Mouse (Mus musculus) hindbrain, embryonic 10.5 days (tissue): ENCODE results near the gene Krt87. TPM values are rescaled to one million over a fixed set of nuclear protein-coding genes. Genes with fewer than 3 reads are reported as not detected.

Source experiments
- DNase-seq: peaks from one replicate; pipeline ENCODE4 v3.0.0-alpha.2; 2017; ENCODE audit warnings: low spot score
- H3K27ac ChIP-seq: fragments of 300-500 bp; sonication (generic); 2 replicates; pipeline ENCODE4 v1.5.1; 2016; ENCODE audit warnings: mild to moderate bottlenecking, moderate library complexity
- H3K27me3 ChIP-seq: fragments of 300-500 bp; sonication (generic); 2 replicates; pipeline ENCODE4 v1.6.1; 2016; ENCODE audit warnings: mild to moderate bottlenecking; ENCODE audit not compliant: poor library complexity, insufficient read depth, severe bottlenecking
- H3K36me3 ChIP-seq: fragments of 300-500 bp; sonication (generic); 2 replicates; pipeline ENCODE4 v1.6.1; 2016; ENCODE audit warnings: mild to moderate bottlenecking, moderate library complexity
- H3K4me1 ChIP-seq: fragments of 300-500 bp; sonication (generic); replicated peaks from 2 replicates; pipeline ENCODE4 v1.6.1; 2016; ENCODE audit warnings: mild to moderate bottlenecking
- H3K4me3 ChIP-seq: fragments of 300-500 bp; sonication (generic); 2 replicates; pipeline ENCODE4 v1.5.1; 2016; ENCODE audit warnings: mild to moderate bottlenecking, moderate library complexity
- H3K9me3 ChIP-seq: fragments of 300-500 bp; sonication (generic); 2 replicates; pipeline ENCODE4 v1.6.1; 2016; ENCODE audit warnings: mild to moderate bottlenecking, moderate library complexity
- WGBS: fragments of 180-500 bp; shearing (Covaris S2); methylation state at CpG from one replicate; pipeline ENCODE4 v1.1.7; 2016; 5-methylcytosine and 5-hydroxymethylcytosine counted together
- polyA plus RNA-seq: library from polyadenylated mRNA; unstranded; fragments of >200 nt; fragmentation: Nextera tagmentation; extraction: Ambion mirVana; gene quantifications from 2 replicates; pipeline ENCODE4 v1.2.1, GENCODE M21; 2016

Krt87 gene
- polyA plus RNA-seq: 0.10 TPM in 1 of 2 replicates, not detected in the other

DNA sequence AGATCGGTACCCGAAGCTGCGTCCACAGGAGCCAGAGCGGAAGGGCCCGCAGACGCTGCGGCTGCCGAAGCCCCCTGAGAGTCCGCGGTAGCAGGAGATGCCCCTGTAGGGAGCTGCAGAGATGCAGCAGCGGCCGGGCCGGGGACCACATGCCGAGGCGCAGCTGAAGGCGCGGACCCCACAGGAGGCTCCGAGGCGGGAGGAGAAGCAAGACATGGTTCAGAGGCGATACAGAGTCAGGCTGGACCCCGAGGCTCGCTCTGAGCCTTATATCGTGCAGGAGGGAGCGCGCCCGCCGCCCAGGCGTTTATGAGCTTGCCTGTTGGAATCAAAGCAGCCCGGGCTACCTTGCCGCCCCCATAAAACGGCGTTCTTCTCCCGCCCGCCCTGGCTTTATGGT lies at the start of gene Krt87:
Krt87 (minus strand) TSS at position 250 of the 400 bp plus-strand sequence.
- no peaks in the 10 kb centered on the region for H3K36me3 ChIP-seq
- 3% methylated on average over 34 of the region's 34 CpGs for WGBS
- peak; percentile 30 for DNase-seq
- H3K27ac ChIP-seq: no peak within 1 kb of the TSS
- peak within 1 kb of the TSS; percentile 50 for H3K4me3 ChIP-seq
- no peaks in the 10 kb centered on the region for H3K9me3 ChIP-seq
- H3K4me1 ChIP-seq: peaks cover 10% of the 10 kb centered on the region
- H3K27me3 ChIP-seq: peaks cover 50% of the 10 kb centered on the region

DNA sequence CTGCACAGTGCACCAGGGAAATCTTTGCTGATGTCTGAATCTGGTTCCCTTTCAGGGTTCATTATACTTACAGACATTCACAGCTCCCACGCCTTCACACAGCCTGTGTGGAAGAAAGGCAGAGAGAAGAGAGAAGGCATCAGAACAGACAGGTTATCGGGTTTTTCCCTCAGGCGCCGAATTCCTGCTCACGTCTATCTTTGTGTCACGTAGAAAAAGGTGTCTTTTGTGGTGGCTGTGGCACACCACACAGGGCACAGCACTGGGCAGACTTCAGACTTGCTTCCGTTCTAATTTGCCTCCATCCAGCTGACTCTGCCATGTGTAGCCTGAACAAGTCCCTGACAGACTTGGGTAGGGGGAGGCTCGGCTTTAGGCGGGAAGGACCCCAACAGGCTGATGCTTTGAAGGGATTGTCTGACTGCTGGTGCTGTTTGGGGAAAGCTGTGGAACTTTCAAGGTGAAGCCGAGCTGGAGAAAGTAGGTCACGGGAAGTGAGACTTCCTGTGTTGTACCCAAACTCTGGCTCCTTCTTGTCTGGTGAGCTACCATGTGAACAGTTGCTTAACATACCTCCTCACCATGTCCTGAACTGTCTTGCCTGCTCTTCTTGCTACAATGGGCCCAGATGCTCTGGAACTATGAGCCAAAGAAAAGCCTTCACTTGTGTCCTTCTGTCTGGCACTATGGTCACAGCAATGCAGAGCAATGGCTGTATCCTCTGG lies 47.5 kb upstream of the Krt87 start:
- H3K36me3 ChIP-seq: no peaks in the 10 kb centered on the region
- H3K4me3 ChIP-seq: no peak overlapping the region
- no peaks in the 10 kb centered on the region for H3K27me3 ChIP-seq
- H3K27ac ChIP-seq: no peak overlapping the region
- no peaks in the 10 kb centered on the region for H3K9me3 ChIP-seq
- peaks cover 14% of the 10 kb centered on the region for H3K4me1 ChIP-seq
- DNase-seq: no peak
- 84% methylated on average over 11 of the region's 11 CpGs for WGBS

DNA sequence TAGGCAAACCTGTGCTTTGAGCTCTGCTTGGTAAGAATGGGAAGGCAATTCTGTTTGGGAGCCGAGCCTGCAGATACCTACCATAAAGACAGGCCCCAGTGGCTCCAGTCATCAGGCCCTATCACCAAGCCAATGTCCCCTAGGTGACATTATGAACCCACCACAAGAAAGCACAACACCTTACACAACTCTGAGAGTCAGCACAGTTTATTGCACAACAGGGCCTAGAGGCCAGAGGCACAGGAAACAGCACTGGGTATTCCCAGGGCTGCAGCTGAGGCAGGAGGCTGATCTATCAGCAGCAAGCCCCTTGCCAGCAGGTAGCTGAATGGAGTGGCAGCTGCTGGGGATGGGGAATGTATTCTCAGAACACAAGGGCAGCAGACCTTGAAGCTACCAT lies 46.3 kb upstream of the Krt87 start:
- H3K36me3 ChIP-seq: no peaks in the 10 kb centered on the region
- no peak overlapping the region for H3K4me3 ChIP-seq
- H3K4me1 ChIP-seq: peaks cover 13% of the 10 kb centered on the region
- no peak for DNase-seq
- no peaks in the 10 kb centered on the region for H3K9me3 ChIP-seq
- H3K27me3 ChIP-seq: peaks cover 5% of the 10 kb centered on the region; the same call in 1 of the 2 replicates
- WGBS: 84% methylated on average over 1 of the region's 1 CpGs
- no peak overlapping the region for H3K27ac ChIP-seq

DNA sequence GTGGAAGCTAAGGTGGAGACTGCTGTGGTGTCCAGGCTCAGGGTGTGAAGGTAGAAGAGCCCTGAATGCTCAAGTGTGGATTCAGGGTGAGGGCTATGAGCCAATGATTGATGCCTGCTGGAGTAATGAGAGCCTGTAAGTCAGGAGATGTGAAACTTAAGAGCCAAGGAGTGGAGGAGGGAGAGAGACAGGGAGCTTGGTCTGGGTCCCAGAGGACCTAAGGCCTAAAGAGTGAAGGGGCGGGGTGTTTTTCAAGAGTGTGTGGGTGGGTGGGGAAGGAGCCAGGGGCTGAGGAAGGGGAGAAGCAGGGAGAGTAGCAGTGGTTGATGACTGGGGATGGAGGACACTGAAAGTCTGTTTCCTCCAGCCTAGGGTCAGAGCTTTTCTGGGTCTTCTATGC lies 45.0 kb upstream of the Krt87 start:
- Histone ChIP-seq H3K27ac (no peak overlapping the region), H3K27me3 (peaks cover 17% of the 10 kb centered on the region; the same call in 1 of the 2 replicates), H3K4me1 (peaks cover 26% of the 10 kb centered on the region), H3K9me3 (no peaks in the 10 kb centered on the region), H3K36me3 (no peaks in the 10 kb centered on the region), H3K4me3 (no peak overlapping the region)
- no peak for DNase-seq
- WGBS: 83% methylated on average over 1 of the region's 1 CpGs

DNA sequence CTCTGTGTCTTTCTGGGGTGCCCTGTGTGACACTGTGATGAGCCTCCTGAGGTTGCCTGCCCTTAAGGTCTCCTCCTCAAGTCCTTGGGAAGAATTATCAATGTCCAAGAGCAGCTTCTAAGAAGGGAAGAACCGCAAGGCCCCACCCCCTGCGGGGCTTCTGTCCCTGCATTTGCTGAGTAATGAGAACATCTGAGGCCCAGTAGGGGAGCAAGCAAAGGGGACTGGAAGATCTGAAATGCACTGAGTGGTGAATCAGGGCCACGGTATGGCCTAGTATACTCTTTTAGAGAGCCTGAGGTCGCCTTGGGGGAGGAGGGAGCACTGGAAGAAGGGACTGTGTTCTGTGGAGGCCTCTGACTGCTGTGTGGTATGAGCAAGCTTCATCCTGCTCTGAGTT lies 43.5 kb upstream of the Krt87 start:
- Histone ChIP-seq H3K36me3 (no peaks in the 10 kb centered on the region), H3K9me3 (no peaks in the 10 kb centered on the region), H3K27ac (no peak overlapping the region), H3K4me3 (no peak overlapping the region), H3K4me1 (peaks cover 26% of the 10 kb centered on the region), H3K27me3 (peaks cover 31% of the 10 kb centered on the region)
- no peak for DNase-seq
- whole genome bisulfite sequencing: 37% methylated on average over 4 of the region's 4 CpGs

DNA sequence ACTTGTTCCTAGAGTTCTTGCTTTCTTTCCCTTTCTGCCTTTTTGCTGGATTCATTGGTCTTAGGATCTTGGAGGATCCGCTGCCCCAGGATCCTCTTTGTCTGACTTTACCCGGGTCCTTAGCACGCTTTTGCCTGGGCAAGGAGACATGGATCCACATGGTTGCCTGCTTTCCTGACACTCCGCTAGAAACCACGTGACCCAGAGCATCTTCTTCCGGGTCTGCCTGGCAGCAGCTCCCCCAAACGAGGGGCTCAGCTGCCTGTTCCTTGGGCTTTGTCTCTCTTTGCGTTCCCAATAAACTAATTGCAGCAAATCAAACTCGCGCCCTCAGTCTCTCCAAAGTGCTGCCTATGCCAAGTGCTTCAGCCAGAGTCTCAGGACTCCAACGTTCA lies 41.1 kb upstream of the Krt87 start:
- Histone ChIP-seq H3K27ac (peak overlapping the region; percentile 77), H3K4me3 (peak overlapping the region; percentile 50), H3K9me3 (no peaks in the 10 kb centered on the region), H3K27me3 (peaks cover 31% of the 10 kb centered on the region), H3K36me3 (no peaks in the 10 kb centered on the region), H3K4me1 (peaks cover 18% of the 10 kb centered on the region)
- peak; percentile 28 for DNase-seq
- WGBS: 37% methylated on average over 11 of the region's 11 CpGs

DNA sequence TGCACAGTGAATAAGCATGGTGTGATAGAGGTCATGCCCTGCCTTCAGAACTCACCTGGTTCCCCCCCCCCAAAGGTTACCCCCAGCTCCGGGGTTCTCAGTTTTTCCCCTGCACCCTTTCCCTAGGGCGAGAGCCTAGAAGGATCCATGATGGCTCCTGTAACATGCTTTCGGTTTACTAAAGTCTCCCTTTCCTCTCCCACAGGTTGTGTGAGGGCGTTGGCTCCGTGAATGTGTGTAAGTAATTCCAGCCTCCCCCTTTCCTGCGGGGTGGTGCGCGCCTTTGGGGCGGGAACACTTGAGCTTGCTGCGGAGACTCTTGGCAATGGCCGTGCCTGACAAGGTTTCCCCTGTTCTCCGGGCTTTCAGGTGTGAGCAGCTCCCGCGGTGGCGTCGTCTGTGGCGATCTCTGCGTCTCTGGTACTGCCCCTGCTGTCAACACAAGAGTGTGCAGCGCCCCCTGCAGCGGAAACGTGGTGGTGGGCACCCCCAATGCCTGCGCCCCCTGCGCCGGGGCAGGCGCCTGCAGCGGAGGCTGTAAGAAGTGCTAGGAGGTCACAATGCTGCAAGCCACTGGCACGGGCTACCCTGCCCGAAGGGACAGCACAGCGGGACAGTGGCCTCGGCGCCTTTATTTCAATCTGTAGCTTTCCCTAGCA lies 40.5 kb upstream of the Krt87 start:
- 12% methylated on average over 31 of the region's 31 CpGs for WGBS
- Histone ChIP-seq H3K4me3 (peak overlapping the region; percentile 50), H3K36me3 (no peaks in the 10 kb centered on the region), H3K9me3 (no peaks in the 10 kb centered on the region), H3K27me3 (peaks cover 31% of the 10 kb centered on the region), H3K4me1 (peaks cover 17% of the 10 kb centered on the region), H3K27ac (peak overlapping the region; percentile 77)
- DNase-seq: peak; percentile 72

DNA sequence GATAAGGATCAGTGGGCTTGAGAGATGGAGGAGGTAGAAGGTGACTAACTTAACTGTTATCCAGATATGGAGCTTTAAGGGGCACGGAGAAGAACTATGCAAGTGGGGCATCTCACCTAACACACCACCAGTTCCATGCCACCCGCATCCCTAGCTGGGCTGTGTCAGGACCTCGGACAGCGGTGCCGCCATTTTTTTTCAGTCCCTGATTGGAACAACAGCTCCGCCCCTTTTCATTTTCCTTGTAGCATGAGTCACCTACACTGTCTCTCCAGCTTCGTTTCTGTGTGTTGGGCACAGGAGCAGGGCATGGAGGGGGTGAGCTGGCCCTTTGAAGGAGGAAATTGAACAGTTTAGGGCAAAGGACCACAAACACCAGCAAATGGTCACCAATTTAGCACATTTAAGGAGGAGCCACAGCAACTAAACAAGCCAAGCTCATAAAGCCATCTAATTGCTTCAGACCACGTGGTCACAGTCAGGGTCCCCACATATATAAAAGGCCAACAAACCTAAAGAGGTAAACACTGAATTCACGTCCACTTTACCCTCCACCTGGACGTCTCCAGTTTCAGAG lies 34.4 kb upstream of the Krt87 start, which contains the start of gene Krt86:
Krt86 (plus strand) TSS at position 527 of the 577 bp plus-strand sequence.
- no peaks in the 10 kb centered on the region for H3K9me3 ChIP-seq
- H3K36me3 ChIP-seq: no peaks in the 10 kb centered on the region
- H3K4me3 ChIP-seq: no peak within 1 kb of the TSS
- WGBS: 42% methylated on average over 10 of the region's 10 CpGs
- DNase-seq: peak; percentile 53
- H3K27ac ChIP-seq: no peak within 1 kb of the TSS
- H3K4me1 ChIP-seq: no peaks in the 10 kb centered on the region
- H3K27me3 ChIP-seq: peaks cover 7% of the 10 kb centered on the region

DNA sequence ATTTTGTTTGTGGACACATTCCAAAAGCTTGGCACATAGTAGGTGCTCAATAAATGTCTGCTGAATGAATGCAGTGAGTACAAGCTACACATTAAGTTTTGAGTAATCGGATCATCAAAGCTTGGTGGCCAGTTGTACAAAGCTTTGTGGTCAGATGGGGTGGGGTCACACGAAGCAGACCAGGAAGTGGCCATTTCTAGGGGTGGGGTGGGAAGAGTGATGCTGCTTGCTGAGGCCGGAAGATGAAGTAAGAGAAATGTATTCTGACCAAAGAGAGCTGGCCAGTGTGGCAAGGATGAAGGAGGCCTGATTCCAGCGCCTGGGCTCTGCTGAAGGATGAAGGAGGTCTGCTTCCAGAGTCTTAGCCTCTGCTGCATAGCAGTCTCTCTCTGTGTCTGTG lies 30.5 kb upstream of the Krt87 start:
- WGBS: 87% methylated on average over 4 of the region's 4 CpGs
- DNase-seq: no peak
- Histone ChIP-seq H3K9me3 (no peaks in the 10 kb centered on the region), H3K4me1 (no peaks in the 10 kb centered on the region), H3K27me3 (no peaks in the 10 kb centered on the region), H3K4me3 (no peak overlapping the region), H3K36me3 (no peaks in the 10 kb centered on the region), H3K27ac (no peak overlapping the region)

DNA sequence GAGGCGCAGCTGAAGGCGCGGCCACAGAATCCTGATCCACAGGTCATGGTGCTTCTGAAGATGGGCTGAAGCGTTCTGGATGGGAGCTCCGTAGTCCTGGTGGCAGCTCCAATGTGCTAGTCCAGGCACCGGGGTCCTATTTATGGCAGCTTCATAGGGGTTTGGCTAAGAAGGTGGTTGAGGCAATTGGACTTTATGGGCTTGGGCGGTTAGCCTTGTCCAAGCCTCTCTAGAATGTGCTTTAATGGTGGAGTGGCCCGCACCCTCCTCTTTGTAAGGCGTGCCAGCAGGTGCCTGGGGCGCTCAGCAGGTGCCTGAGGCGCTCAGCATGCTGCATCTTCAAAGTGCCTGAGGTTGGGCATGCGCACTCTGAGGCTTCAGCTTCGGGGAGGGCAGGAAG lies 25.0 kb upstream of the Krt87 start, which contains the start of gene Krt81:
Krt81 (minus strand) TSS at position 101 of the 400 bp plus-strand sequence.
- no peaks in the 10 kb centered on the region for H3K9me3 ChIP-seq
- 86% methylated on average over 13 of the region's 13 CpGs for WGBS
- H3K27ac ChIP-seq: no peak within 1 kb of the TSS
- no peak for DNase-seq
- H3K27me3 ChIP-seq: 0 out of 2 replicates have a peak, but pooled peaks cover 2% of the 10 kb centered on the region
- no peaks in the 10 kb centered on the region for H3K36me3 ChIP-seq
- no peak within 1 kb of the TSS for H3K4me3 ChIP-seq
- H3K4me1 ChIP-seq: peaks cover 6% of the 10 kb centered on the region; the same call in 1 of the 2 replicates

DNA sequence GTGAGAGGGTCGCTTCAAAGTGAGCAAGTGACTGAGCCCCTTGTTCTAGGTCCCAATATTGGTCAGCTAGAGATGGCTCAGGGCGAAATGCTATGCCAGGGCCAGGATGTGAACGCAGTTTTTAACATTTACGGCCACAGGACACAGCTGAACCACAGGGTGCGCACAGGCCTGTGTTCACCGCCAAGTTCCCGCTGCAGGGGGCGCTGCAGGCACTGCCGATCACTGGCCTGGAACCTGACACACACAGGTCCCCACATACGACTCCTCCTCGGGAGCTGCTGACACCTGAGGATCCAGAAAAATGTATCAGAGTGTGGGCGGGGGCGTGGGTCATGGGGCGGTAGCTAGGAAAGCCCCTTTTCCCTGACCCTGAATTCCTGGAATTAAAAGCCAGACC lies 20.7 kb upstream of the Krt87 start:
- Histone ChIP-seq H3K27me3 (0 out of 2 replicates have a peak, but pooled peaks cover 2% of the 10 kb centered on the region), H3K4me1 (peaks cover 11% of the 10 kb centered on the region), H3K27ac (no peak overlapping the region), H3K36me3 (no peaks in the 10 kb centered on the region), H3K9me3 (peaks cover 4% of the 10 kb centered on the region; the same call in 1 of the 2 replicates), H3K4me3 (no peak overlapping the region)
- WGBS: 79% methylated on average over 14 of the region's 14 CpGs
- DNase-seq: peak; percentile 10

DNA sequence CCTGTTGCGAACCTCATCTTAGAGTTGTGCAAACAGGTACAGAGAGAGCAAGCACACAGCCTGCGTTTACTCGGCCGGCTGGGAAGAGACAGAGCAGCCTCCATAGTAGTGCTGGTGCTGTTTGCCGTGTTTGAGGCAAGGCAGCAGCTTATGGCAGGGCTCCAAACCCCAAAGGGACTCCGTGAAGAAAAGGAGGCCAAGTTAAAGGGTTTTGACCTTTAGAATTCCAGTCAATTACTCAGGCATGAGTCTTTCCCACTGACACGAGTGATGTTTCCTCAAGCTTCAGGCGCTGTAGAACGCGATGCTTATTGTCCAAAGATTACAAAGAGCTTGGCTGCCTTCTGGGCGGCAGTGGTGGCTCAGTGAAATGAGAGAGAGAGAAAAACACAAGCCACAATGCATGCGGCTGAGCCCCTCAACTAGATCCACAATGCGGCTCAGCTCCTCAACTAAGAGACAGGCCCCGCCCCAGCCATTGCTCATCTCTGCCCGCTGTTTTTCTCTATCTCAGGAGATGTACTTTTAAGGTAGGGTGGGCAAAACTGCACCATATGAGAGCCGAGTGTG lies 19.8 kb upstream of the Krt87 start:
- Histone ChIP-seq H3K4me3 (no peak overlapping the region), H3K4me1 (peaks cover 12% of the 10 kb centered on the region), H3K9me3 (peaks cover 4% of the 10 kb centered on the region; the same call in 1 of the 2 replicates), H3K27me3 (0 out of 2 replicates have a peak, but pooled peaks cover 2% of the 10 kb centered on the region), H3K27ac (peak overlapping the region; percentile 60), H3K36me3 (no peaks in the 10 kb centered on the region)
- peak; percentile 6 for DNase-seq
- 52% methylated on average over 16 of the region's 16 CpGs for WGBS
